Mouse (Mus musculus): Measurements from ENCODE around the gene Diablo. TPM values are rescaled to one million over a fixed set of nuclear protein-coding genes. Genes with fewer than 3 reads are reported as not detected.
"Not testable (repeated sequence)": the region's sequence is repeated elsewhere in the genome, so short reads cannot be mapped to it uniquely, and the experiment has no call there.

The Diablo gene
- polyA plus RNA-seq, 1 experiment from 2014 or later, result 131 TPM

DNA sequence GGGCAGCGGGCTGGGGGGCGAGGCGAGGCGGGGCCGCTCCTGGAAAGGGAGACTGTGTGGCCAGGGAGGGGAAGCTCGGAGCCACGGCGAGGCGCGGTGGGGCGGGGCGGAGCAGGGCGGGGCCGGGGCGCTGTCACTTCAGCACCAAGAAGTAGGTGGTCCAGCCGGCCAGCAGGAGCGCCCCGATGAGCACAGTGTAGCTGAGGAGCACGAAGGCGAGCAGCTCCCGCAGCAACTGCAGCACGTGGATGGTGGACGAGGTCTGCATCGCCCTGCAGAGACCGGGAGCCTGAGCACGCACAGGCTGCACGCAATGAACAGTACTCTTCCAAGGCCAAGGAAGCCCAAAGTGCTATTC lies 396 bp upstream of the Diablo start:
- WGBS, result under 1% methylated on average over 26 of the region's 27 CpGs
- peak; percentile 95 for ATAC-seq
- H3K36me3 ChIP-seq, result peaks cover 26% of the 10 kb centered on the region

DNA sequence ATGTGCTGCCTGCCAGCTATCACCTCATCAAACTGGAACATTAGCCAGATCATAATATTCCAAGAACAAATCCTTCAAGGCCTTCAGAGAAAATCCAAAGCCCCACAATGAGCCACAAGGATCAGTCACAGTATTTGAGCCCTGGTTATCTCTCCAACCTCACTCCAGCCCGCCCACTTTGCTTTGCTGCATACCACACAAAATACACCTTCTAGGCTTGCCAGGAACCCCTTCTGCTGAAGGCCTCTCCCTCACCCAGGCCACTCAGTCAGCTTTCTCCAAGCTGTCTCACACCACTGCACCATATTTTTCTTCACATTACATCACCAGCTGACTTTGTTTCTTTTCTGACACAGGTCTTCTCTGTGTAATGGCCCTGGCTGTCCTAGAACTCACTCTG lies 1.8 kb downstream of the Diablo start:
- 85% methylated on average over 1 of the region's 1 CpGs for WGBS
- Histone ChIP-seq H3K9ac (replicated peaks) (no peak overlapping the region), H3K27ac (no peak overlapping the region), H3K4me1 (replicated peaks) (peaks cover 29% of the 10 kb centered on the region), H3K4me2 (replicated peaks) (no peak overlapping the region), H3K4me3 (replicated peaks) (no peak overlapping the region), H3K9me3 (no peaks in the 10 kb centered on the region), H3K36me3 (peaks cover 26% of the 10 kb centered on the region), H3K27me3 (no peaks in the 10 kb centered on the region)
- no peak for ATAC-seq

More for the DNA sequence above, 396 bp upstream of the Diablo start:
- Histone ChIP-seq H3K9ac (replicated peaks) (peak overlapping the region; percentile 62), H3K27ac (peak overlapping the region; percentile 73), H3K9me3 (no peaks in the 10 kb centered on the region), H3K4me2 (replicated peaks) (peak overlapping the region; percentile 92), H3K27me3 (no peaks in the 10 kb centered on the region), H3K4me3 (replicated peaks) (peak overlapping the region; percentile 88), H3K4me1 (replicated peaks) (peaks cover 29% of the 10 kb centered on the region)

DNA sequence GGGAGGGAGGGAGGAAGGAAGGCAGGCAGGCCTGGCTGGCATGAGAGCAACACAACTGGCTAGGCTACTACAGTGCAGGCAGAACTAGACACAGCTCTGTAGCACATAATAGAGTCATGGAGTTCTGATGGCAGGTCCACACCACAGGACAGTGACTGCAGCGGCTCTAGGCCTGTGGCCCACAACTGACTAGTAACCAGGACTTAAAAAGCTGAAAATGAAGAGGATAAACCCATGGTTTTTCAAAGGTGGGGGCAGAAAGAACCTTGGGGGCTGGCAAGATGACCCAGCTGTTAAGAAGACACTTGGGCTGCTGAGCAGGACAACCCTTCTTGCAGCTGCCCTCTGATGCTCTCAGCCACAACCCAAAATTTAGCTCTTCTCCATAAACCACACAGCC lies 2.4 kb downstream of the Diablo start:
- H3K27me3 ChIP-seq, result no peaks in the 10 kb centered on the region
- ATAC-seq, result no peak
- H3K9ac ChIP-seq (replicated peaks), result no peak overlapping the region
- no peak overlapping the region for H3K4me2 ChIP-seq (replicated peaks)
- peaks cover 31% of the 10 kb centered on the region for H3K36me3 ChIP-seq
- 94% methylated on average over 1 of the region's 1 CpGs for WGBS
- H3K27ac ChIP-seq, result no peak overlapping the region
- no peak overlapping the region for H3K4me3 ChIP-seq (replicated peaks)
- H3K9me3 ChIP-seq, result no peaks in the 10 kb centered on the region
- peaks cover 29% of the 10 kb centered on the region for H3K4me1 ChIP-seq (replicated peaks)

DNA sequence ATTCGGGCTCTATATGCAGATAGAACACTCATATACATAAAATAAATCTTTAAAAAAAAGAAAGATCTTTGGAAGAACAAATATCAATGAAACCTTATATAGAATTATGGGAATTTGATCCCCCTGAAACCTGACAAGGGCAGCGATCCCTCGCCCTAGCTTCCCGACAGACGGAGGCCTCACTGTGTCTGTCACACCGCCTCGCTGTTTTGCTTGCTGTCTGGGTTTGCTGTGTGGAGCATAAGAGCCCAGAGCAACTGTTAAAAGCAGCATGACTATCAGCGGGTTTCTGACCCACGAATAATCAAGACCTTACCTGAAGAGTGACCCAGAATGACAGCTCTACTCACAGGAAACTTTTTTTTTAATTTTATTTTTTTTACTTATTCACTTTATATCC lies 3.3 kb downstream of the Diablo start:
- H3K27ac ChIP-seq, result no peak overlapping the region
- no peak overlapping the region for H3K4me3 ChIP-seq (replicated peaks)
- no peaks in the 10 kb centered on the region for H3K9me3 ChIP-seq
- no peak overlapping the region for H3K4me2 ChIP-seq (replicated peaks)
- ATAC-seq, result no peak
- H3K4me1 ChIP-seq (replicated peaks), result peaks cover 29% of the 10 kb centered on the region
- peaks cover 41% of the 10 kb centered on the region for H3K36me3 ChIP-seq
- H3K27me3 ChIP-seq, result no peaks in the 10 kb centered on the region
- no peak overlapping the region for H3K9ac ChIP-seq (replicated peaks)
- WGBS, result 89% methylated on average over 9 of the region's 9 CpGs

DNA sequence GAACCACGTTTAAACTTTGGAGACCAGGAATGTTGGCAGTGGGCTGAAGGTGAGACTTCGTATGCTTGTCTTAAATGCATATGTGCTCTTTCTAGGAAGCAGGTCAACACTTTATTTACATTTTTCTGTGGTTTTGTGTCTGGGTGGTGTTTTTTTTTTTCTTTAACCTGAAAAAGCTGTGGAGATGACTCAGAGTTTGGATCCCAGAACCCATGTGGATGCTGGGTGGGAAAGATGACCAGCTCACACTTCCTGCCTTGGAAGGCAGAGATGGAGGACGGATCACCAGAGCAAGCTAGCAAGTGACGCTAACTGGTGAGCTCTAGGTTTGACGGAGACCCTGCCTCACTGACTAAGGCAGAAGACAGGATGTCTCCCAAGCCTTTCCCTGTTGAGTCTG lies 9.1 kb downstream of the Diablo start:
- WGBS, result 93% methylated on average over 5 of the region's 5 CpGs
- no peak overlapping the region for H3K9ac ChIP-seq (replicated peaks)
- H3K4me2 ChIP-seq (replicated peaks), result no peak overlapping the region
- H3K27ac ChIP-seq, result no peak overlapping the region
- peaks cover 75% of the 10 kb centered on the region for H3K36me3 ChIP-seq
- no peaks in the 10 kb centered on the region for H3K9me3 ChIP-seq
- H3K27me3 ChIP-seq, result no peaks in the 10 kb centered on the region
- no peak overlapping the region for H3K4me3 ChIP-seq (replicated peaks)
- no peaks in the 10 kb centered on the region for H3K4me1 ChIP-seq (replicated peaks)
- ATAC-seq, result no peak

DNA sequence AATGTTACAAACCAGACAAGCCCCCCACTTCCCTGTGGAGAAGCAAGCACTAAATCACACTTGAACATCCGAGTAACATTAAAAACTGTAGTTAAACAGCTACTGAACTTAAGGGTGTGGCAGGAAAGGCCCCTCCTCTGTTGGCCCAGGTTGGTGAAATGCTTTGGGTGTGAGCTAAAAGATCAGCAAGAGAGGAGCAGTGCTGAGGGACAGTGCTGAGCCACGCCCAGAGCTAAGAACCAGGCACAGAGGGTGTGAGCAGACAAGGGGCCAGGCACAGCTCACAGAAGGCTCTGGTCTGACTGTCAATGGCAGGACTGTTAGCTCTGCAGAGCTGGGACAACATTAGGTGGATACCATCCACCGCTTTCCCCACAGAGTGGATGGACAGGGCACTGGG lies 11.9 kb downstream of the Diablo start:
- H3K9ac ChIP-seq (replicated peaks), result no peak overlapping the region
- no peaks in the 10 kb centered on the region for H3K9me3 ChIP-seq
- ATAC-seq, result no peak
- H3K27ac ChIP-seq, result no peak overlapping the region
- H3K4me3 ChIP-seq (replicated peaks), result no peak overlapping the region
- peaks cover 18% of the 10 kb centered on the region for H3K4me1 ChIP-seq (replicated peaks)
- H3K36me3 ChIP-seq, result peaks cover 50% of the 10 kb centered on the region
- no peak overlapping the region for H3K4me2 ChIP-seq (replicated peaks)
- 93% methylated on average over 3 of the region's 3 CpGs for WGBS
- peaks cover 5% of the 10 kb centered on the region for H3K27me3 ChIP-seq

DNA sequence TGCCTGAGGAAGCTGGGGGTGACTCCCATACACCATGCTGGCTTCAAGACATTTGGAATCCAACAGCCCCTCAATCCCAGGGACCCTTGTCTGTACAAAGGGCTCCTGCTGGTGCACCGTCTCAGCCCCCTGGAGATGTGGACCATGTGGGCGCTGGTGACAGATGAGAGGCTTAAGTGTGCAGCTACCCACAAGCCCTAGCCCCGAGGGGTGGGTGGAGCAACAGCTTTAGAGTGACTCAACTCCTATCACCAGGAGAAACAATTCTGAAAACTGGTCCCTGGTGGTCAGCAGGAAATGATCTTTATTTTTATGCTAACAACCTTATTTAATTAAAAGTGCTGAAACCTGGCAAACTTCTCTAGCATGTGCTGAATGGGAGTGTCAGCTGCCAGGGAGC lies 12.6 kb downstream of the Diablo start:
- not testable (repeated sequence) for H3K9me3 ChIP-seq; H3K27me3 ChIP-seq; H3K4me2 ChIP-seq (replicated peaks); H3K4me3 ChIP-seq (replicated peaks); H3K27ac ChIP-seq; H3K9ac ChIP-seq (replicated peaks); ATAC-seq
- WGBS, result 75% methylated on average over 3 of the region's 3 CpGs
- Histone ChIP-seq H3K4me1 (replicated peaks) (peaks cover 18% of the 10 kb centered on the region), H3K36me3 (peaks cover 44% of the 10 kb centered on the region)

DNA sequence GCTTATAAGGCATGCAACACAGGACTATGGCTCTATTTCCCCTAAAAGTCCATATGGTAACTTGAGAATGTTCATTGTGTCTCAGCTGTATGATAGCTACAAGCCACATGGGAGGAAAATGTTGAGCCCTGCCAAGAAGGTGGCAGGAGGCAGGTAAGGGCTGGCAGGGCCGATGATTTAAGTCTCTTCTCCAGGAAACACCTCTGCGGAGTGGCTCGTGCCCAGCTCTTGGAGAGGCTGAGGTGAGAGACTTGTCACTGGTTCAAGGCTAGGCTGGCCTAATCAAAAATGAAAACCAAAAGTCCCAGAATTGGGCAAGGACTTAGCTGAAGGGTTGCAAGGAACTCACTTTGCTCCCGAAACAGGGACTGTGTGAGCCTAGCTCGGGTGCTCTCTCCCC lies 13.8 kb downstream of the Diablo start, which contains the start of gene B3gnt4:
Gene B3gnt4 (plus strand): TSS at position 301 of the 400 bp plus-strand sequence.
- ATAC-seq, result no peak
- peak within 1 kb of the TSS; percentile 60 for H3K4me3 ChIP-seq (replicated peaks)
- peaks cover 31% of the 10 kb centered on the region for H3K36me3 ChIP-seq
- peaks cover 18% of the 10 kb centered on the region for H3K4me1 ChIP-seq (replicated peaks)
- H3K9ac ChIP-seq (replicated peaks), result no peak within 1 kb of the TSS
- no peaks in the 10 kb centered on the region for H3K9me3 ChIP-seq
- H3K27me3 ChIP-seq, result peaks cover 10% of the 10 kb centered on the region
- WGBS, result 94% methylated on average over 5 of the region's 5 CpGs
- peak within 1 kb of the TSS; percentile 79 for H3K4me2 ChIP-seq (replicated peaks)
- no peak within 1 kb of the TSS for H3K27ac ChIP-seq

DNA sequence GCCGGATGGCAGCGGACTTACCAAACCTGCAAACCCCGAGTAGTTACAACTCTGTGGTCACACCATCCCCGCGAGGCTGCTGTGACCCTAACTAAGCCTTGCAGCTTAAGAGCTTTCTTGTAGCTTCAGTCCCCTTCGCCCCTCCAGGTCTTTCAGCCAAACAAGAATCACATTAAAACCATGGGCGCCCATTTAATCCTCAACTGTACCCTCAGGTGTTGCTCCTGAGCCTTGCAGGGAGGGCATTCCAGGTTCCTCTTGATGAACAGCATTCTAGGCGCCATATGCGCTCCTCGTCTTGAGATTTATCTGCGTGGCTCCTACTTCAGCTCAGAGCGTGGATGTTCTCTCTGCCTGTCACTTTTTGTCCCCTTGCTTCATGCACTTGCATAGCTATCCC lies 15.1 kb downstream of the Diablo start:
- no peaks in the 10 kb centered on the region for H3K9me3 ChIP-seq
- peak overlapping the region; percentile 60 for H3K4me3 ChIP-seq (replicated peaks)
- peaks cover 18% of the 10 kb centered on the region for H3K4me1 ChIP-seq (replicated peaks)
- peak overlapping the region; percentile 79 for H3K4me2 ChIP-seq (replicated peaks)
- H3K36me3 ChIP-seq, result peaks cover 28% of the 10 kb centered on the region
- H3K9ac ChIP-seq (replicated peaks), result peak overlapping the region; percentile 69
- no peak overlapping the region for H3K27ac ChIP-seq
- 5% methylated on average over 12 of the region's 12 CpGs for WGBS
- H3K27me3 ChIP-seq, result peaks cover 13% of the 10 kb centered on the region
- ATAC-seq, result no peak

DNA sequence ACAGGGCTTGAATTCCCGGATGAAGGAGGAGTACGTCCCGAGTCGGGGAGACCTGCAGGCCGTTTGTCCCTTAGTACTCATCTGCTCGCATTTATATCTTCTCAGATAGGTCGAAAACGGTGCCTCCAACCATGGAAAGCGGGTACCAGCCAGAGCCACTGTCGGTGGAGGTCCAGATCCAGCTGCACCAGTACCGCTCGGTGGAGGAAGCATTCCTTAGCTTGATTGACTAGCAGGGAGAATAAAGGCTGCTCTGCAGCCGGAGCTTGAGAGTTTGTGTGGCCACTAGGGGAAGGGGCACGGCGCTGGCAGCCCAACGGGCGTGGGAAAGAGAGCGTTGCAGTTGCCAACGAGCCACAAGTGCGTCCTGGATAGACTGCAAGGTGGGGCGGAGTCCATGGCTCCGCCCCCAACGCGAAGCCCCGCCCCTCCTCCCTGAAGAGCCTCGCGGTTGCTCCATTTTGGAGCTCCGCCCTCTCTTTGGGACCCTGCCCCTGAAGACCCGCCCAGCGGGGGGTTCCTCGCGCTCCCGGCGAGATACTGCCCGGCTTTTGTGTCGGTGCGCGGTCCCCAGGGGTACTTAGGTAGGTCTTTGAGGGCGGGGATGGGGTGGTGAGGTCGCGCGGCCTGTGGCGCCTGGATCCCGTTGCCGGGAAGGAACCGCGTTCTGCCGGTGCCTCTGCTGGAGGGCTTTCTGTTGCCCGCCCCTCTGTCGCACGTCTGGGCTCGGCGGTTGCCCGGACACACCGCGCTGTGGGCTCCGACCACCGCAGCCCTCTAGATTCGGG lies 15.8 kb downstream of the Diablo start:
- peaks cover 13% of the 10 kb centered on the region for H3K27me3 ChIP-seq
- peak overlapping the region; percentile 79 for H3K4me2 ChIP-seq (replicated peaks)
- H3K9ac ChIP-seq (replicated peaks), result peak overlapping the region; percentile 69
- peak overlapping the region; percentile 60 for H3K4me3 ChIP-seq (replicated peaks)
- WGBS, result under 1% methylated on average over 57 of the region's 59 CpGs
- ATAC-seq, result peak; percentile 90
- peaks cover 18% of the 10 kb centered on the region for H3K4me1 ChIP-seq (replicated peaks)
- H3K36me3 ChIP-seq, result peaks cover 23% of the 10 kb centered on the region
- H3K9me3 ChIP-seq, result no peaks in the 10 kb centered on the region
- no peak overlapping the region for H3K27ac ChIP-seq

DNA sequence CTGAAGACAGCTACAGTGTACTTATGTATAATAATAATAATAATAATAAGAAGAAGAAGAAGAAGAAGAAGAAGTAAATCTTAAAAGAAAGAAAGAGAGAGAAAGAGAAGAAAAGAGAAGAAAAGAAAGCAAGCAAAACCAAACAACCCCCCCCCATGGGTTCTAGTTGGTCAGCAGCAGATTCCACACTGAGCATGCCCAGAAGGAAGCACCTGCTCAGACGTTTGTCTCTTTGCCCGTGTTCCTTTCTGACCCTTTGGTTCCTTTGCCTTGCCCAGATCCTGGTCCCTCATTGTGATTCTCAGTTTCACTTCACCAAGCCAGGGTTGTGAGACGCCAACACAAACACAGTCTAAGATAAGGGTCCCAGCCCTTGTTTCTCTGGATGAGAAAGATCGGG lies 22.0 kb downstream of the Diablo start:
- H3K27ac ChIP-seq, result no peak overlapping the region
- no peak for ATAC-seq
- no peaks in the 10 kb centered on the region for H3K36me3 ChIP-seq
- H3K27me3 ChIP-seq, result peaks cover 10% of the 10 kb centered on the region; the same call in 1 of the 2 replicates
- no peak overlapping the region for H3K4me3 ChIP-seq (replicated peaks)
- WGBS, result 79% methylated on average over 4 of the region's 4 CpGs
- H3K4me1 ChIP-seq (replicated peaks), result peaks cover 8% of the 10 kb centered on the region; the same call in 1 of the 2 replicates
- no peak overlapping the region for H3K4me2 ChIP-seq (replicated peaks)
- H3K9ac ChIP-seq (replicated peaks), result no peak overlapping the region
- H3K9me3 ChIP-seq, result no peaks in the 10 kb centered on the region

DNA sequence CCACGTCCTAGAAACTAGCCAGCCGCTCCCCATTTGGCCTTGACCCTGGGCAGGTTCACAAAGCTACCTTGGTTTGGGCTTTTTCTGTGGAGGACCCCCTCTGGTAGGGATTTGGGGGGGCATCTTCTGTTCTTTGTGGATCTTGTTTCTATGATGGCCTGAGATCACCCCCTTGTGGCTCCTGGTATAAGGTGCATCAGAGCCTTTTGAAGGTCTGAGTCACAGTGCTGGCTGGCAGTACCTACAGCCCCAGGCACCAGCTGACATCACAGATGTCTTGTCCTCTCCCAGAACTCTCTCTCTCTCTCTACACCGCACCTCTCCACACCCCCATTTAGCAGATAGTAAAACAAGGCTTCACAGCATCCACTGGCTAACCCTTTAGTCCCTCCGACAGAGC lies 24.3 kb downstream of the Diablo start:
- Histone ChIP-seq H3K9ac (replicated peaks) (no peak overlapping the region), H3K9me3 (no peaks in the 10 kb centered on the region), H3K27ac (no peak overlapping the region), H3K27me3 (0 out of 2 replicates have a peak, but pooled peaks cover 4% of the 10 kb centered on the region), H3K4me2 (replicated peaks) (no peak overlapping the region), H3K4me3 (replicated peaks) (no peak overlapping the region), H3K4me1 (replicated peaks) (peaks cover 8% of the 10 kb centered on the region; the same call in 1 of the 2 replicates), H3K36me3 (no peaks in the 10 kb centered on the region)
- WGBS, result 45% methylated on average over 4 of the region's 4 CpGs
- no peak for ATAC-seq

Data from midbrain, embryonic 13.5 days (tissue).